Mouse (Mus musculus) erythroblast, embryonic 14.5 days (primary cell): Measurements from ENCODE around the gene Tgm2.

Source experiments
- GATA1 ChIP-seq: IDR thresholded peaks from 2 replicates; pipeline ENCODE4 v1.6.1; 2012; ENCODE audit warnings: low read length, inconsistent platforms, mixed read lengths
- TAL1 ChIP-seq: IDR thresholded peaks from 3 replicates; pipeline ENCODE4 v1.6.1; 2012; ENCODE audit warnings: low read length, inconsistent platforms, mixed read lengths

DNA sequence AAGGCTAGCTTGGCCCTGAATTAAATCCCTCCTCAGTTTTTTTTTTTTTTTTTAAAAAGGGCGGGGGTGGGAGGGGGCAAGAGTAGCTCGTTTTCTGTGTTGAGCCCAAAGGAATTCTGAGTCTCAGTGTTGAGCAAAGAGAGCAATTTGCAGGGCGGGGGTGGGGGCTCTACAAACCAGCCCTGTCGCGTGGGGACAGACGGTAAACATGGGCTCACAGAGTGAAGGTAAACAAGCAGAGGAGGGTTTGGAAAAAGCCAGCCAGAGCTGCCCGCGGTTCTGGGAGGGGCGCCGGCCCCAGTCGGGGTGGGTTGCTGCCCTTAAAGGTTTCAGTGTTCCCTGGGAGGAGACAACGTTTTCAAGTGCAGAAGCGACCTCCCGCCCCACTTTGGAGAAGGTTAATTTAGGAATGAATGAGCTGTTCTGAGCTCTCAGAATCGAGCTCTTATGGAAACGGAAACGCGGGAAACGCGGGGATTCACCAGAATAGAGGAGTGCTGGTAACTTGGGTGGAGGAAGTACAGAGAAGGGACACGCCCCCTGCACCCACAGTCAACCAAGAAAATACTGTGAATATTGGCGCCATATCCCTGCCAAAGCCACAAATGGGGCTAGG, 7.6 kb upstream of the Tgm2 start:
- TF ChIP-seq TAL1 (no peak), GATA1 (no peak)
